Mouse (Mus musculus) forebrain, embryonic 12.5 days (tissue): ENCODE data around the gene AI464131. TPM values are rescaled to one million over a fixed set of nuclear protein-coding genes. Genes with fewer than 3 reads are reported as not detected.
A peak's percentile ranks its signal among the peaks of the same experiment; 100 is the strongest.
"Not testable (repeated sequence)": the region's sequence is repeated elsewhere in the genome, so short reads cannot be mapped to it uniquely, and the experiment has no call there.

Experiments used
- ATAC-seq: fragments of 200-750 bp; cut with Nextera tagmentation; 2 replicates; pipeline ENCODE4 v1.8.0; 2017; ENCODE audit warnings: moderate TSS enrichment; ENCODE audit not compliant: low FRiP score
- H3K27ac ChIP-seq: fragments of 300-500 bp; sonication (generic); 2 replicates; pipeline ENCODE4 v1.5.1; 2016; ENCODE audit warnings: mild to moderate bottlenecking
- H3K27me3 ChIP-seq: fragments of 300-500 bp; sonication (generic); 2 replicates; pipeline ENCODE4 v1.6.1; 2016; ENCODE audit warnings: mild to moderate bottlenecking
- H3K36me3 ChIP-seq: fragments of 300-500 bp; sonication (generic); replicated peaks from 2 replicates; pipeline ENCODE4 v1.6.1; 2016; ENCODE audit warnings: mild to moderate bottlenecking
- H3K4me1 ChIP-seq: fragments of 300-500 bp; sonication (generic); 2 replicates; pipeline ENCODE4 v1.6.1; 2016
- H3K4me2 ChIP-seq: fragments of 300-500 bp; sonication (generic); 2 replicates; pipeline ENCODE4 v1.6.1; 2016; ENCODE audit warnings: mild to moderate bottlenecking, moderate library complexity
- H3K4me3 ChIP-seq: fragments of 300-500 bp; sonication (generic); replicated peaks from 2 replicates; pipeline ENCODE4 v1.5.1; 2016; ENCODE audit warnings: mild to moderate bottlenecking
- H3K9ac ChIP-seq: fragments of 300-500 bp; sonication (generic); 2 replicates; pipeline ENCODE4 v1.6.1; 2016; ENCODE audit warnings: mild to moderate bottlenecking
- H3K9me3 ChIP-seq: fragments of 300-500 bp; sonication (generic); 2 replicates; pipeline ENCODE4 v1.6.1; 2016
- WGBS: fragments of 180-500 bp; shearing (Covaris S2); methylation state at CpG from one replicate; pipeline ENCODE4 v1.1.7; 2016; 5-methylcytosine and 5-hydroxymethylcytosine counted together
- polyA plus RNA-seq: library from polyadenylated mRNA; unstranded; fragments of >200 nt; fragmentation: Nextera tagmentation; extraction: Ambion mirVana; gene quantifications from 2 replicates; pipeline ENCODE4 v1.2.1, GENCODE M21; 2016

The AI464131 gene
- polyA plus RNA-seq, 1 experiment from 2014 or later: 6.3 TPM

DNA sequence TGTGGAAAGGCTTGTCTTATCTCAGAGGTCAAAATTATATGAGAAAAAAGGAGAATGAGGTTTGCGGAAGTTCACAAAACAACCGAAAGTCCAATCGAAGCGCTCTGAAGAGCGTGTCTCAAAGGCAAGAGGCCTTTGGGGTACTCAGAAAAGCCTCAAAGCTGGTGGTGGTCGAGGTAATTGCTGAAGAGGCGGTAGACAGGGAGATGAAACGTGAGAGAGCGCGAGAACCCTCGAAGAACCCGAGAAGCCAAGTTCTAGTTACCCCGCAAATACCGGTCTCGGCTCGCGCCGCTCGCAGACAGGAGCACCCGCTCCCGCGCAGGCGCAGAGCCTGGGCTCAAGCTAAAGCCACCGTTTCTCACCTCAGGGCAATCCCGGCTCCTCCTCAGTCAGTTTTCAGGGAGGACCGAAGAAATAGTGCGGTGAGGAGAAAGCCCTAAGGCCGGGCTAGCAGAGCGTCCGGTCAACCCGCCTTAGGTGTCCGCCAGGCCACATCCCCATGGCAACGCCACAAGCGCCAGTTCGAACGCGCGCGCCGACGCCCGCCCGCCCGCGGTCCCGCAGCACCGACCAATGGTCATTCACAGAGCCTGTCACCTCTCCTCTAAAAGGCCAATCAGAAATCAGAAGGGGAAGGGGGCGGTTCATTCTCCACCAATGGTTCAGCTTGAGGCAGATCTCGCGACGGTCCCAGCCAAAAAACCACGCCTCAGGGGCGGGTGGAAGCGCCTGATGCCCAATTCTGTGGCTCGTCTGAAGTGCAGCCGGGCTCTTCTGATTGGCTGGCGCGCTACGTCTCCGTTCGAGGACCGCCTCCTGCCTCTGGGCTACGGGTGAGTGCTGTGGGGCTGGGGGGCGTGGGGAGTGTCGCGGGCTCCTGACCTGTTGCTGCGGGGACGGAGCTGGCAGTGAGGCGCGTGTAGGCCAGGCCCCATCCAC is 38.3 kb downstream of the AI464131 start, which contains the start of the genes Kif24 and Nudt2:
Gene Kif24, minus strand, starts transcription at position 543 of the 942 bp plus-strand sequence.
Gene Nudt2, plus strand, starts transcription at position 807 of the 942 bp plus-strand sequence.
- under 1% methylated on average over 70 of the region's 70 CpGs for WGBS
- H3K4me3 ChIP-seq: peak within 1 kb of the TSS; percentile 77

DNA sequence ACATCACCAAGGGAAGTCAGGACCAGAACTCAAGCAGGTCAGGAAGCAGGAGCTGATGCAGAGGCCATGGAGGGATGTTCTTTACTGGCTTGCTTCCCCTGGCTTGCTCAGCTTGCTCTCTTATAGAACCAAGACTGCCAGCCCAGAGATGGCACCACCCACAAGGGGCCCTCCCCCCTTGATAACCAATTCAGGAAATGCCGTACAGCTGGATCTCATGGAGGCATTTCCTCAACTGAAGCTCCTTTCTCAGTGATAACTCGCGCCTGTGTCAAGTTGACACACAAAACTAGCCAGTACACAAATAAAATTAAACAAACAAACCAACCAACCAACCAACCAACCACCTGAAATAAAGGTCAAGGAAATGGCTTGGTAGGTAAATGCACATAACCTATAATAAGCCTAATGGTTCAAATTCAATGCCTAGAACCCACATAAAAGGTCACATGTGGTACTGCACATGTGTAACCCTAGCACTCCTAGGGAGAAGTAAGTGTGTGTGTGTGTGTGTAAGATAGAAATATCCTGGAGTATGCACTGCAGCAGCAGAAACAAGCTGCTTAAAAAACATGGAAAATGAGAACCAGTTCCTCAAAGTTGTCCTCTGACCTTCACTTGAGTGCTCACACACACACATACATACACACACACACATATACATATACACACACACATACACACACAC is 39.7 kb downstream of the AI464131 start:
- H3K27me3 ChIP-seq, H3K27ac ChIP-seq, ATAC-seq, H3K36me3 ChIP-seq, H3K9me3 ChIP-seq: not testable (repeated sequence)
- Histone ChIP-seq H3K4me1 (peaks cover 12% of the 10 kb centered on the region), H3K9ac (peak overlapping the region; percentile 71), H3K4me3 (peak overlapping the region; percentile 77), H3K4me2 (peak overlapping the region; percentile 72)
- WGBS: 83% methylated on average over 3 of the region's 3 CpGs

More for the DNA sequence above, 38.3 kb downstream of the AI464131 start, which contains the start of the genes Kif24 and Nudt2:
- Histone ChIP-seq H3K27ac (peak within 1 kb of the TSS; percentile 80), H3K9me3 (no peaks in the 10 kb centered on the region), H3K4me1 (peaks cover 18% of the 10 kb centered on the region), H3K4me2 (peak within 1 kb of the TSS; percentile 72), H3K27me3 (no peaks in the 10 kb centered on the region), H3K36me3 (no peaks in the 10 kb centered on the region), H3K9ac (peak within 1 kb of the TSS; percentile 71)
- ATAC-seq: peak; percentile 97

DNA sequence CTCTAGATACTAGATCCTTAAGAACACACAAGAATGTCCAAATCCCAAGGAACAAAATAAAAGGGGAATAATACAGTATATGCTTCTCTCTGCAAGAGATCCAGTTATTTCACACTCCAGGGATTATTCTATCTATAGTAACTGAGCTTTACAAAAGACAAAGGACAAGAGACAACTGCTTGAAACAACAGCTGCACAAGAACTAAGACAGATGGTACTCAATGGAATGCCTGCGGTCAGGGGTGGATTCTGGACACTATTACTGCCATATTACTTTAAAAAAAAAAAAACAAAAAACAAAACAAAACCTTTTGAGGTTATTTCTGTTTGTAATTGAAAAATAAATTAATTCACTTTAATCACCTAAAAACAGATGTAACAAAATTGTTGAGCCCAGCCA is 42.2 kb downstream of the AI464131 start:
- H3K4me1 ChIP-seq: peaks cover 12% of the 10 kb centered on the region
- H3K27ac ChIP-seq: no peak overlapping the region
- H3K9me3 ChIP-seq: no peaks in the 10 kb centered on the region
- no peak for ATAC-seq
- H3K36me3 ChIP-seq: no peaks in the 10 kb centered on the region
- no peak overlapping the region for H3K9ac ChIP-seq
- H3K4me3 ChIP-seq: no peak overlapping the region
- no peak overlapping the region for H3K4me2 ChIP-seq
- H3K27me3 ChIP-seq: no peaks in the 10 kb centered on the region
- 98% methylated on average over 1 of the region's 1 CpGs for WGBS

DNA sequence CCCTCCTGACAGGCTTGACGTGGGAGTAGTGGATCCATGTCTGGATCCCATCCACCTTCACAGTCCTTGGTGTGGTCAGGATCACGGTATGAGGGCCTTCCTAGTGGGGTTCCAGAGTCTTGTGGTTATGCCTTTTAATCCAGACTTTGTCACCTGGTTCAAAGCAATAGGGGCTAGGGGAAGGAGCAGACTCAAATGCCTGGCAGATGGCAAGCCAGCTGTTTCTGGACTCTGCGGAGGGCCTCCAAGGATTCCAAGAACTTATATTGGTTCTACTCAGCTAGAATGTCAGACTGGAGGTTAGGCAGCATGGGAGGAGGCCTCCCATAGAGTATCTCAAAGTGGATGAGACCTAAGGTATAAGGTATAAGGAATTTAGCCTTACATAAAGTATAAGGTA is 55.3 kb downstream of the AI464131 start:
- H3K4me1 ChIP-seq: no peaks in the 10 kb centered on the region
- WGBS: 95% methylated on average over 3 of the region's 3 CpGs
- no peak overlapping the region for H3K4me3 ChIP-seq
- H3K27me3 ChIP-seq: no peaks in the 10 kb centered on the region
- no peak overlapping the region for H3K4me2 ChIP-seq
- H3K9ac ChIP-seq: no peak overlapping the region
- ATAC-seq: no peak
- peaks cover 27% of the 10 kb centered on the region for H3K36me3 ChIP-seq
- H3K27ac ChIP-seq: no peak overlapping the region
- no peaks in the 10 kb centered on the region for H3K9me3 ChIP-seq

Other genes starting within 250 kb of the AI464131 start
- 82.6 and 97.6 TPM in 2 replicates for gene Ubap2, start 227.9 kb downstream of the AI464131 start, polyA plus RNA-seq
- gene Dcaf12, start 188.2 kb downstream of the AI464131 start, polyA plus RNA-seq: 70.9 and 78.6 TPM in 2 replicates
- gene Ubap1, start 154.1 kb downstream of the AI464131 start, polyA plus RNA-seq: 79.7 and 80.4 TPM in 2 replicates
- gene Kif24, start 38.2 kb downstream of the AI464131 start, polyA plus RNA-seq: 14.3 and 17.9 TPM in 2 replicates
- 64.0 and 68.2 TPM in 2 replicates for gene Nudt2, start 37.9 kb downstream of the AI464131 start, polyA plus RNA-seq
- 7.2 and 10.5 TPM in 2 replicates for gene 1110017D15Rik, start 14.3 kb upstream of the AI464131 start, polyA plus RNA-seq
- gene Fam219a, start 66.5 kb upstream of the AI464131 start, polyA plus RNA-seq: 9.3 and 10.1 TPM in 2 replicates
- 1.5 TPM in 2 replicates for gene Dnaic1, start 66.7 kb upstream of the AI464131 start, polyA plus RNA-seq
- 43.2 and 44.7 TPM in 2 replicates for gene Enho, start 137.2 kb upstream of the AI464131 start, polyA plus RNA-seq
- gene Cntfr, start 194.0 kb upstream of the AI464131 start, polyA plus RNA-seq: 21.9 and 28.3 TPM in 2 replicates
- 56.6 and 62.1 TPM in 2 replicates for gene Il11ra1, start 196.9 kb upstream of the AI464131 start, polyA plus RNA-seq
- gene Rpp25l, start 210.5 kb upstream of the AI464131 start, polyA plus RNA-seq: 77.0 and 79.1 TPM in 2 replicates
- gene Dctn3, start 220.1 kb upstream of the AI464131 start, polyA plus RNA-seq: 159 and 179 TPM in 2 replicates
- 0.42 and 0.46 TPM in 2 replicates for gene Arid3c, start 228.1 kb upstream of the AI464131 start, polyA plus RNA-seq